Mouse (Mus musculus) myocyte (in vitro differentiated cells): Measurements from ENCODE around the gene Fnbp1l. TPM values are rescaled to one million over a fixed set of nuclear protein-coding genes. Genes with fewer than 3 reads are reported as not detected.

Experiments
- H3K27me3 ChIP-seq: one replicate; pipeline ENCODE4 v1.6.1; 2011; ENCODE audit not compliant: control insufficient read depth, insufficient read depth, insufficient read length
- H3K36me3 ChIP-seq: one replicate; pipeline ENCODE4 v1.6.1; 2011; ENCODE audit not compliant: control insufficient read depth, insufficient read depth
- H3K4me2 ChIP-seq: one replicate; pipeline ENCODE4 v1.6.1; 2011; ENCODE audit warnings: low read depth, control low read depth
- H3K4me3 ChIP-seq: one replicate; pipeline ENCODE4 v1.5.1; 2011; ENCODE audit warnings: mild to moderate bottlenecking, control low read depth, moderate library complexity
- H3K79me2 ChIP-seq: one replicate; pipeline ENCODE4 v1.6.1; 2011; ENCODE audit not compliant: control insufficient read depth, insufficient read depth
- H3ac ChIP-seq: one replicate; pipeline ENCODE4 v1.6.1; 2011; ENCODE audit not compliant: control insufficient read depth, insufficient read length
- CEBPB ChIP-seq: IDR thresholded peaks from 2 replicates; pipeline ENCODE4 v1.6.1; 2011; ENCODE audit warnings: mild to moderate bottlenecking, moderate library complexity; ENCODE audit not compliant: poor library complexity, insufficient read depth, severe bottlenecking
- E2F4 ChIP-seq: IDR thresholded peaks from one replicate; pipeline ENCODE4 v1.6.1; 2011; ENCODE audit warnings: mild to moderate bottlenecking, control low read depth, moderate library complexity; ENCODE audit not compliant: insufficient read depth
- MAX ChIP-seq: IDR thresholded peaks from one replicate; pipeline ENCODE4 v1.6.1; 2011; ENCODE audit warnings: low read depth, mild to moderate bottlenecking, control low read depth
- MYOD1 ChIP-seq, 3 experiments: IDR thresholded peaks; one replicate each; pipeline ENCODE4 v1.6.1; 2011; ENCODE audit warnings: control low read depth in 2 of 3, low read depth in 2 of 3, mild to moderate bottlenecking in 2 of 3, moderate library complexity in 1 of 3; ENCODE audit not compliant: insufficient read length in 2 of 3, control insufficient read depth in 1 of 3
- MYOG ChIP-seq, 3 experiments: IDR thresholded peaks; one replicate each; pipeline ENCODE4 v1.6.1; 2011; ENCODE audit warnings: control low read depth in 2 of 3, low read depth in 2 of 3, mild to moderate bottlenecking in 2 of 3; ENCODE audit not compliant: insufficient read length in 2 of 3, control insufficient read depth in 1 of 3, insufficient read depth in 1 of 3
- POLR2A ChIP-seq: IDR thresholded peaks from one replicate; pipeline ENCODE4 v1.6.1; 2011; ENCODE audit warnings: low read depth, mild to moderate bottlenecking, control low read depth, moderate library complexity; ENCODE audit not compliant: insufficient read length
- POLR2AphosphoS2 ChIP-seq: IDR thresholded peaks from one replicate; pipeline ENCODE4 v1.6.1; 2011; ENCODE audit warnings: low read depth, control low read depth; ENCODE audit not compliant: insufficient read length
- REST ChIP-seq: IDR thresholded peaks from one replicate; pipeline ENCODE4 v1.6.1; 2011; ENCODE audit warnings: mild to moderate bottlenecking, control low read depth, moderate library complexity; ENCODE audit not compliant: insufficient read depth, insufficient read length
- SRF ChIP-seq: IDR thresholded peaks from one replicate; pipeline ENCODE4 v1.6.1; 2011; ENCODE audit warnings: low read depth; ENCODE audit not compliant: control insufficient read depth, insufficient read length
- TCF12 ChIP-seq: IDR thresholded peaks from one replicate; pipeline ENCODE4 v1.6.1; 2011; ENCODE audit warnings: mild to moderate bottlenecking, control low read depth; ENCODE audit not compliant: poor library complexity, insufficient read depth, severe bottlenecking
- TCF3 ChIP-seq: IDR thresholded peaks from one replicate; pipeline ENCODE4 v1.6.1; 2011; ENCODE audit warnings: low read depth, control low read depth; ENCODE audit not compliant: insufficient read length
- USF1 ChIP-seq: IDR thresholded peaks from one replicate; pipeline ENCODE4 v1.6.1; 2011; ENCODE audit warnings: low read depth, mild to moderate bottlenecking, control low read depth, moderate library complexity
- polyA plus RNA-seq: library from polyadenylated mRNA; unstranded; fragments of >200 nt; fragmentation: generic; extraction: Trizol; gene quantifications from one replicate; pipeline ENCODE4 v1.2.1, GENCODE M21; 2012; ENCODE audit warnings: missing spikeins

The Fnbp1l gene
- polyA plus RNA-seq, 1 experiment = 8.6 TPM

DNA sequence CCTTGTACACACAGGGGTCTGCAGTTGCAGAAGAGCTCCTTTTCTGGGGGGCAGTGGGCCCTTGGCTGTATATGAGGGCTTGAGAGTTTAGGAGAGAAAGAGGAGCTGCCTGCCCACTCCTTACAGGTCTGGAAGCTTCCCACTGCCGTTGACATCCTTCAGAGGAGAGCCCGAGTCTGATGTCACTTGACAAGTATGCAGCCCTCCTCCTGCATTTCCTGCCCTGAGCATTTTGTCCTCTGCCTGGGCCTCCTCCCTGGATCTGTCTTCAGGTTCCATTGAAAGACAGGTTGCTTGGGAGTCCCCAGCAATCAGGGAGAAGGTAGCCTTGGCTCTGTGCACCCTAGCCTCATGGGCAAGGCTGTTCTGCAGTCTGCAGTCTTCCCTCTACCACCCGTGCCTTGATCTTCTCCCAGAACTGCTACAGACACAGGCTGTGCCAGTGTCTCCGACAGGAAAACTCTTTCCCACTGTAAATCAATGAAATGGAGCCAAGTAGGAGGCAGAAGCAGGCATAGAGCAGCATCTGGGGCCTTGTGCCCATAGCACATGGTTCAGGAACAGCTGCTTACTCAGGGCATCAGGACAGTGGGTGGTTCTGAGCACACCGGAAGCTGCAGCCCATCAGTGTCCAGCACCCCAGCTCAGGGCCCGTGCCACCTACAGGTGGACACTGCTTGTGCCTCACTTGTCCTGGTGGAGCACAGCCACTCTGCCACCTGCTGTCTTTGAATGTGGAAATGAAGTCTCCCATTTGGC is 103.8 kb downstream of the Fnbp1l start:
- TF ChIP-seq POLR2AphosphoS2 (no peak), SRF (peak; percentile 20), MYOG (IDR thresholded peaks at IDR 0.05; ENCODE audit: control insufficient read depth in 1 of 3, insufficient read depth in 1 of 3, insufficient read length in 2 of 3, low read depth in 2 of 3) (peak in 2 of 3 experiments; percentile 84 to 86), MYOD1 (IDR thresholded peaks at IDR 0.05; ENCODE audit: control insufficient read depth in 1 of 3, insufficient read length in 2 of 3, low read depth in 2 of 3) (peak in 2 of 3 experiments; percentile 55 to 71)
- H3K4me3 ChIP-seq = no peak overlapping the region
- H3ac ChIP-seq = no peak overlapping the region
- H3K36me3 ChIP-seq = peaks cover 12% of the 10 kb centered on the region
- no peaks in the 10 kb centered on the region for H3K27me3 ChIP-seq
- peaks cover 10% of the 10 kb centered on the region for H3K79me2 ChIP-seq
- peak overlapping the region; percentile 33 for H3K4me2 ChIP-seq

- TF ChIP-seq E2F4 (no peak), MYOD1 (IDR thresholded peaks at IDR 0.05; ENCODE audit: control insufficient read depth in 1 of 3, insufficient read length in 2 of 3, low read depth in 2 of 3) (no peak), TCF3 (no peak), CEBPB (no peak), REST (no peak), MYOG (IDR thresholded peaks at IDR 0.05; ENCODE audit: control insufficient read depth in 1 of 3, insufficient read depth in 1 of 3, insufficient read length in 2 of 3, low read depth in 2 of 3) (no peak), POLR2A (no peak), TCF12 (no peak), MAX (no peak)
- Histone ChIP-seq H3K4me3 (no peak overlapping the region), H3ac (no peak overlapping the region), H3K27me3 (no peaks in the 10 kb centered on the region), H3K4me2 (no peak overlapping the region), H3K36me3 (peaks cover 8% of the 10 kb centered on the region), H3K79me2 (peaks cover 10% of the 10 kb centered on the region)
Measured at GRCm38 (mm10) chr3:122512725-122513375, 106.7 kb downstream of the Fnbp1l start.

- Histone ChIP-seq H3K4me2 (peak overlapping the region; percentile 33), H3K27me3 (no peaks in the 10 kb centered on the region), H3K79me2 (peaks cover 10% of the 10 kb centered on the region), H3K36me3 (peaks cover 8% of the 10 kb centered on the region), H3K4me3 (no peak overlapping the region), H3ac (no peak overlapping the region)
- TF ChIP-seq MYOD1 (IDR thresholded peaks at IDR 0.05; ENCODE audit: control insufficient read depth in 1 of 3, insufficient read length in 2 of 3, low read depth in 2 of 3) (no peak), MAX (no peak), SRF (no peak), USF1 (no peak), E2F4 (no peak), MYOG (IDR thresholded peaks at IDR 0.05; ENCODE audit: control insufficient read depth in 1 of 3, insufficient read depth in 1 of 3, insufficient read length in 2 of 3, low read depth in 2 of 3) (no peak)
Measured at GRCm38 (mm10) chr3:122511721-122512619, 107.5 kb downstream of the Fnbp1l start.

DNA sequence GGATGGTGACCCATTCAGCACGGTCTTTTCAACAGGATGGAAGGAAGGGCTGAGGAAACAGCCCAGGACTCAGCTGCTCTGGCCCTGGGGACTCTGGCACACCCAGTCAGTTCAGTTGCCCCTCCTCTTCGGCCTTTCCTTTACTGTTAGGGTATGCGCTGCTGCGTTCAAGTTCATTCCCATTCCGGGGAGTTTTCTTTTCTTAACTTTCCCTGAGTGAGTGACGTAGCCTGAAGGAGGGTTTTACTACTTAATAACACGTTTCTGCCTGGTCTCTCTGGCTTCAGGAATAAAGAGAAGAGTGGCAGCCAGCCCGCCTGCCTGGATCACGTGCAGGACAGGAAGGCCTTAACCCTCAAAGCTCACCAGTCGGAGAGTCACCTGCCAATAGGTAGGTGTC is 108.6 kb downstream of the Fnbp1l start:
- Histone ChIP-seq H3K27me3 (no peaks in the 10 kb centered on the region), H3K36me3 (peaks cover 8% of the 10 kb centered on the region), H3K79me2 (peaks cover 19% of the 10 kb centered on the region), H3K4me3 (no peak overlapping the region), H3ac (no peak overlapping the region), H3K4me2 (peak overlapping the region; percentile 33)
- TF ChIP-seq TCF3 = no peak
- no peak for TF ChIP-seq CEBPB
- no peak for TF ChIP-seq POLR2AphosphoS2
- no peak for TF ChIP-seq MYOD1 (IDR thresholded peaks at IDR 0.05; ENCODE audit: control insufficient read depth in 1 of 3, insufficient read length in 2 of 3, low read depth in 2 of 3)
- TF ChIP-seq MYOG (IDR thresholded peaks at IDR 0.05; ENCODE audit: control insufficient read depth in 1 of 3, insufficient read depth in 1 of 3, insufficient read length in 2 of 3, low read depth in 2 of 3) = no peak
- TF ChIP-seq TCF12 = no peak
- TF ChIP-seq MAX = no peak
- no peak for TF ChIP-seq E2F4
- TF ChIP-seq SRF = no peak
- TF ChIP-seq POLR2A = no peak
- no peak for TF ChIP-seq REST
- no peak for TF ChIP-seq USF1
